Mouse (Mus musculus) liver, embryonic 14.5 days (tissue): Measurements from ENCODE around the gene Pcp4l1.

Source experiments
- CTCF ChIP-seq: IDR thresholded peaks from 2 replicates; pipeline ENCODE4 v1.5.1; 2016; ENCODE audit warnings: antibody characterized with exemption, low read depth, control low read depth
- EP300 ChIP-seq: IDR thresholded peaks from 2 replicates; pipeline ENCODE4 v1.6.1; 2016; ENCODE audit warnings: antibody characterized with exemption, low read depth

- no peak for TF ChIP-seq EP300
- no peak for TF ChIP-seq CTCF
These were observed 7.0 kb downstream of the Pcp4l1 start for GRCm38 (mm10) chr1:171189046-171189445.
